Mouse (Mus musculus): ENCODE measurements at regions not wholly inside any gene's neighbourhood (a gene's known extent, or its start where the extent isn't known, plus 50 kb on each side); places are given as distances from the start of the nearest gene placed in this dataset.
"Not testable (repeated sequence)": the region's sequence is repeated elsewhere in the genome, so short reads cannot be mapped to it uniquely, and the experiment has no call there.

- TF ChIP-seq CTCF (IDR thresholded peaks at IDR 0.05) = peak; percentile 44
- intact Hi-C loops (cut with DNase I); H3K27ac ChIP-seq; H3K4me3 ChIP-seq: not testable (repeated sequence)
- DNase-seq (ENCODE audit: extremely low spot score in 1 of 2, low spot score in 2 of 2) = peak in 1 of 2 experiments; percentile 22
Observed at GRCm38 (mm10) chr3:3302657-3303056, 2447.9 kb upstream of the Gm8797 start.

GRCm38 (mm10) chr3:3308461-3308860, 2442.1 kb upstream of the Gm8797 start:
- no peak overlapping the region for H3K4me3 ChIP-seq
- intact Hi-C loops (cut with DNase I) = no loop called here
- peak; percentile 21 for TF ChIP-seq CTCF (IDR thresholded peaks at IDR 0.05)
- no peak overlapping the region for H3K27ac ChIP-seq
- no peak for DNase-seq (ENCODE audit: extremely low spot score in 1 of 2, low spot score in 2 of 2)

- no peak for TF ChIP-seq CTCF (IDR thresholded peaks at IDR 0.05)
- Histone ChIP-seq H3K4me3 (no peak overlapping the region), H3K27ac (no peak overlapping the region)
- DNase-seq (ENCODE audit: extremely low spot score in 1 of 2, low spot score in 2 of 2) = no peak
- intact Hi-C loops (cut with DNase I) = no loop called here
Observed at GRCm38 (mm10) chr3:3308996-3309395, 2441.6 kb upstream of the Gm8797 start.

- Histone ChIP-seq H3K27ac (no peak overlapping the region), H3K4me3 (no peak overlapping the region)
- DNase-seq (ENCODE audit: extremely low spot score in 1 of 2, low spot score in 2 of 2) = no peak
- peak; percentile 47 for TF ChIP-seq CTCF (IDR thresholded peaks at IDR 0.05)
- intact Hi-C loops (cut with DNase I) = no loop called here
Observed at GRCm38 (mm10) chr3:3310811-3311210, 2439.8 kb upstream of the Gm8797 start.

- Histone ChIP-seq H3K27ac (no peak overlapping the region), H3K4me3 (no peak overlapping the region)
- TF ChIP-seq CTCF (IDR thresholded peaks at IDR 0.05) = no peak
- intact Hi-C loops (cut with DNase I) = no loop called here
- DNase-seq (ENCODE audit: extremely low spot score in 1 of 2, low spot score in 2 of 2) = no peak
Observed at GRCm38 (mm10) chr3:3349634-3350033, 2401.0 kb upstream of the Gm8797 start.

GRCm38 (mm10) chr3:3370859-3371258, 2379.7 kb upstream of the Gm8797 start:
- H3K27ac ChIP-seq; H3K4me3 ChIP-seq; intact Hi-C loops (cut with DNase I); DNase-seq (ENCODE audit: extremely low spot score in 1 of 2, low spot score in 2 of 2): not testable (repeated sequence)

- Histone ChIP-seq H3K27ac (no peak overlapping the region), H3K4me3 (no peak overlapping the region)
- intact Hi-C loops (cut with DNase I) = no loop called here
- peak; percentile 34 for TF ChIP-seq CTCF (IDR thresholded peaks at IDR 0.05)
- no peak for DNase-seq (ENCODE audit: extremely low spot score in 1 of 2, low spot score in 2 of 2)
Observed at GRCm38 (mm10) chr3:3388056-3388770, 2362.4 kb upstream of the Gm8797 start.

All from left cerebral cortex, adult 2 months (tissue).